Comparison of ENCODE assay signal across 13 mouse cellular contexts in the genomic region with DNA sequence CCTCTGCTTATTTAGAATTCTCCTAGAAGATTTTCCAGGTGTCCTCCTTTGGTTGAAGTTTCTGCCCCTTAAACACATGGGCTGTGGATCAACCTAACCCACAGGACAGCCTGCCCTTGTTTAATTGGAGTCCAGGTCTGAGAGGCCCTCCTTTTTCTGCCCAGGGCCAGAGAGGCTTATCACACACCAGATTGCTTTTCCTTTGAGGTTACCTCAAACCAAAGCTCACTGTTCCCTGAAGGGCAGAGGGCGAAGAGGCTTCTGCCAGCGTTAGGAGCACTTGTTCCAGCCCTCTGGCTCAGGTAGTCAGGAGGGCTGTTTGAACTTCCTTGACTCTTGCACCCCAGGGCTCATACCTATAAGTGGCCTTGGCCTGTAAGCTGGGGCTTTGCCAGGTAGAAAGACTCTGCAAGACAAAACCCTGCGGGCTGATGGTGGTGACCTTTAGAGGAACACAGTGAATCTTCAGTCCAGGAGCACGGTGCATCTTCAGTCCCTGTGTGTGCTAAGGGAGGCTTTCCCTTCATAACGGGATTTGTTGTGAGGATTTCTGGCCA.
A peak's percentile ranks its signal among the peaks of the same experiment; 100 is the strongest.
DNase-seq lines count a peak whose midpoint lies in the region; ATAC-seq and TF ChIP-seq lines count a peak whose summit lies in the region.
"Had no signal": no experiment of that assay in that cellular context is flagged by ENCODE, and none has a peak within 500 bp of the region (broad histone marks: within the 10 kb centered on the region; RNA-seq: fewer than 3 reads in every experiment).

No protein-coding gene starts in this region.

- ATAC-seq in liver, postnatal 0 days, result no peak
- ATAC-seq in hindbrain, embryonic 15.5 days (ENCODE audit: low FRiP score, low read depth), result peak; percentile 39
- ATAC-seq in neural tube, embryonic 13.5 days (ENCODE audit: low read depth), result peak; percentile 47

- no peak for TF ChIP-seq CTCF in liver, adult 2 months (IDR thresholded peaks at IDR 0.05; ENCODE audit: low read depth, low read length)
- TF ChIP-seq CTCF in liver, postnatal 0 days (IDR thresholded peaks at IDR 0.05; ENCODE audit: low read depth), result no peak
- TF ChIP-seq CTCF in cerebellum, adult 2 months (IDR thresholded peaks at IDR 0.05; ENCODE audit: borderline replicate concordance, insufficient read depth, low read depth, low read length), result no peak

- no peak for TF ChIP-seq EP300 in liver, postnatal 0 days (IDR thresholded peaks at IDR 0.05; ENCODE audit: low read depth)

- WGBS in liver, adult 2 months, result 67% methylated on average over 5 of the region's 5 CpGs
- WGBS in liver, postnatal 0 days (ENCODE audit: insufficient replicate concordance), result 63% methylated on average over 5 of the region's 5 CpGs
- 48% methylated on average over 5 of the region's 5 CpGs for WGBS in hindbrain, embryonic 15.5 days
- 50% methylated on average over 5 of the region's 5 CpGs for WGBS in neural tube, embryonic 13.5 days
- 52% methylated on average over 5 of the region's 5 CpGs for WGBS in cerebellum, adult 2 months

- H3K27ac ChIP-seq in liver, adult 2 months (replicated peaks; ENCODE audit: insufficient read depth, low read depth, low read length), result no peak overlapping the region
- H3K27ac ChIP-seq in liver, postnatal 0 days (ENCODE audit: low read depth), result no peak overlapping the region
- peak overlapping the region; percentile 4; the same call in 1 of the 2 replicates for H3K27ac ChIP-seq in hindbrain, embryonic 15.5 days (replicated peaks)
- peak overlapping the region; percentile 67 for H3K27ac ChIP-seq in neural tube, embryonic 13.5 days (replicated peaks)
- no peak overlapping the region for H3K27ac ChIP-seq in cerebellum, adult 2 months (ENCODE audit: insufficient read depth, low read length)
- H3K27ac ChIP-seq: limb, embryonic 10.5 days; lung, embryonic 15.5 days; stomach, embryonic 15.5 days had no signal

- H3K9ac ChIP-seq in liver, adult 2 months (ENCODE audit: low read depth, low read length), result no peak overlapping the region
- no peak overlapping the region for H3K9ac ChIP-seq in liver, postnatal 0 days (replicated peaks)
- H3K9ac ChIP-seq in hindbrain, embryonic 15.5 days, result no peak overlapping the region
- H3K9ac ChIP-seq in neural tube, embryonic 13.5 days, result no peak overlapping the region
- H3K9ac ChIP-seq: lung, embryonic 15.5 days; stomach, embryonic 15.5 days had no signal

- no peaks in the 10 kb centered on the region for H3K79me2 ChIP-seq in liver, adult 2 months (ENCODE audit: control insufficient read depth, insufficient read depth, low read length)

- no peaks in the 10 kb centered on the region for H3K27me3 ChIP-seq in liver, adult 2 months (ENCODE audit: control insufficient read depth, insufficient read depth, low read length)
- H3K27me3 ChIP-seq in liver, postnatal 0 days (ENCODE audit: insufficient read depth, low read length), result no peaks in the 10 kb centered on the region
- no peaks in the 10 kb centered on the region for H3K27me3 ChIP-seq in hindbrain, embryonic 15.5 days
- H3K27me3 ChIP-seq in neural tube, embryonic 13.5 days, result no peaks in the 10 kb centered on the region
- no peaks in the 10 kb centered on the region for H3K27me3 ChIP-seq in cerebellum, adult 2 months (ENCODE audit: control insufficient read depth, insufficient read depth, low read length)
- H3K27me3 ChIP-seq: lung, embryonic 15.5 days; stomach, embryonic 15.5 days had no signal

- no peaks in the 10 kb centered on the region for H3K36me3 ChIP-seq in liver, adult 2 months (ENCODE audit: control insufficient read depth, insufficient read depth, low read length)
- H3K36me3 ChIP-seq in liver, postnatal 0 days (replicated peaks; ENCODE audit: insufficient read depth, low read length), result no peaks in the 10 kb centered on the region
- no peaks in the 10 kb centered on the region for H3K36me3 ChIP-seq in hindbrain, embryonic 15.5 days
- H3K36me3 ChIP-seq in neural tube, embryonic 13.5 days, result no peaks in the 10 kb centered on the region
- H3K36me3 ChIP-seq: limb, embryonic 10.5 days; lung, embryonic 15.5 days; stomach, embryonic 15.5 days had no signal

- H3K4me3 ChIP-seq in liver, adult 2 months (ENCODE audit: insufficient read depth, low read depth, low read length), result no peak overlapping the region
- no peak overlapping the region for H3K4me3 ChIP-seq in liver, postnatal 0 days (ENCODE audit: low read depth, low read length)
- H3K4me3 ChIP-seq in hindbrain, embryonic 15.5 days, result no peak overlapping the region
- H3K4me3 ChIP-seq in neural tube, embryonic 13.5 days, result no peak overlapping the region
- H3K4me3 ChIP-seq in cerebellum, adult 2 months (replicated peaks; ENCODE audit: insufficient read depth, low read depth, low read length), result no peak overlapping the region
- H3K4me3 ChIP-seq: limb, embryonic 10.5 days; lung, embryonic 15.5 days; stomach, embryonic 15.5 days had no signal

- TF ChIP-seq POLR2A in liver, adult 2 months (IDR thresholded peaks at IDR 0.05; ENCODE audit: extremely low read depth, insufficient read depth, low read length), result no peak
- no peak for TF ChIP-seq POLR2A in cerebellum, adult 2 months (IDR thresholded peaks at IDR 0.05; ENCODE audit: borderline replicate concordance, insufficient read depth, low read length)

- peak; percentile 50 for DNase-seq in liver, adult 2 months (ENCODE audit: extremely low read depth, low read depth, low spot score)
- DNase-seq in liver, postnatal 0 days, result no peak
- peak; percentile 12 for DNase-seq in embryo, embryonic 9.5 days (ENCODE audit: extremely low spot score)
- no peak for DNase-seq in right cerebral cortex, adult 18-20 months
- DNase-seq in cerebellum, adult 2 months, result no peak
- DNase-seq: heart, postnatal 4 days; kidney, postnatal 36 days; right cerebral cortex, postnatal 14 days had no signal

- H3K4me2 ChIP-seq in liver, postnatal 0 days (ENCODE audit: low read depth, low read length), result no peak overlapping the region
- H3K4me2 ChIP-seq in hindbrain, embryonic 15.5 days, result peak overlapping the region; percentile 35; the same call in 1 of the 2 replicates
- H3K4me2 ChIP-seq in neural tube, embryonic 13.5 days, result peak overlapping the region; percentile 41; the same call in 1 of the 2 replicates
- H3K4me2 ChIP-seq: lung, embryonic 15.5 days; stomach, embryonic 15.5 days had no signal

- no peaks in the 10 kb centered on the region for H3K4me1 ChIP-seq in liver, adult 2 months (ENCODE audit: control insufficient read depth, insufficient read depth, low read length)
- peaks cover 9% of the 10 kb centered on the region; the same call in 1 of the 2 replicates for H3K4me1 ChIP-seq in liver, postnatal 0 days (ENCODE audit: insufficient read depth)
- H3K4me1 ChIP-seq in hindbrain, embryonic 15.5 days (replicated peaks), result peaks cover 12% of the 10 kb centered on the region; the same call in 1 of the 2 replicates
- peaks cover 16% of the 10 kb centered on the region for H3K4me1 ChIP-seq in neural tube, embryonic 13.5 days (replicated peaks)
- H3K4me1 ChIP-seq in cerebellum, adult 2 months (ENCODE audit: control insufficient read depth, insufficient read depth, low read length), result no peaks in the 10 kb centered on the region
- H3K4me1 ChIP-seq: limb, embryonic 10.5 days; lung, embryonic 15.5 days; stomach, embryonic 15.5 days had no signal

- no peaks in the 10 kb centered on the region for H3K9me3 ChIP-seq in liver, postnatal 0 days (ENCODE audit: low read length)
- H3K9me3 ChIP-seq in hindbrain, embryonic 15.5 days, result no peaks in the 10 kb centered on the region
- no peaks in the 10 kb centered on the region for H3K9me3 ChIP-seq in neural tube, embryonic 13.5 days
- H3K9me3 ChIP-seq: limb, embryonic 10.5 days; lung, embryonic 15.5 days; stomach, embryonic 15.5 days had no signal

Comparison
In these comparisons a context has a peak if more than half of its experiments do, and no peak if none do; other contexts are left out.
1. DNase-seq: peak in liver, adult 2 months (single experiment) and embryo, embryonic 9.5 days (single experiment); none in liver, postnatal 0 days (single experiment), right cerebral cortex, adult 18-20 months (single experiment) and cerebellum, adult 2 months (0 of 2).
2. H3K27ac ChIP-seq: peak in hindbrain, embryonic 15.5 days (single experiment) and neural tube, embryonic 13.5 days (single experiment); none in liver, adult 2 months (single experiment), liver, postnatal 0 days (single experiment) and cerebellum, adult 2 months (single experiment).